Mouse (Mus musculus) limb, embryonic 11.5 days (tissue): ENCODE results near the gene Gm26657. TPM values are rescaled to one million over a fixed set of nuclear protein-coding genes. Genes with fewer than 3 reads are reported as not detected.

ENCODE experiments used
- ATAC-seq: fragments of 200-750 bp; cut with Nextera tagmentation; 2 replicates; pipeline ENCODE4 v1.8.0; 2017; ENCODE audit warnings: low read depth; ENCODE audit not compliant: insufficient number of reproducible peaks, low FRiP score, low TSS enrichment
- DNase-seq: peaks from one replicate; pipeline ENCODE4 v3.0.0-alpha.2; 2015; ENCODE audit warnings: low spot score
- H3K27ac ChIP-seq: fragments of 300-500 bp; sonication (generic); replicated peaks from 2 replicates; pipeline ENCODE4 v1.5.1; 2014; ENCODE audit warnings: low read depth, mild to moderate bottlenecking, low read length
- H3K27me3 ChIP-seq: fragments of 300-500 bp; sonication (generic); 2 replicates; pipeline ENCODE4 v1.6.1; 2014; ENCODE audit warnings: mild to moderate bottlenecking, low read length, mixed read lengths; ENCODE audit not compliant: control insufficient read depth, insufficient read depth
- H3K36me3 ChIP-seq: fragments of 300-500 bp; sonication (generic); 2 replicates; pipeline ENCODE4 v1.6.1; 2014; ENCODE audit warnings: mild to moderate bottlenecking, low read length, moderate library complexity, mixed read lengths; ENCODE audit not compliant: control insufficient read depth, insufficient read depth
- H3K4me1 ChIP-seq: fragments of 300-500 bp; sonication (generic); 2 replicates; pipeline ENCODE4 v1.6.1; 2014; ENCODE audit warnings: low read length, mixed read lengths; ENCODE audit not compliant: control insufficient read depth, insufficient read depth
- H3K4me2 ChIP-seq: fragments of 300-500 bp; sonication (generic); 2 replicates; pipeline ENCODE4 v1.6.1; 2014; ENCODE audit warnings: low read depth, mild to moderate bottlenecking, moderate library complexity; ENCODE audit not compliant: severe bottlenecking
- H3K4me3 ChIP-seq: fragments of 300-500 bp; sonication (generic); 2 replicates; pipeline ENCODE4 v1.5.1; 2014; ENCODE audit warnings: low read depth, low read length
- H3K9ac ChIP-seq: fragments of 300-500 bp; sonication (generic); 2 replicates; pipeline ENCODE4 v1.6.1; 2014; ENCODE audit warnings: mild to moderate bottlenecking, low read length
- H3K9me3 ChIP-seq: fragments of 300-500 bp; sonication (generic); 2 replicates; pipeline ENCODE4 v1.6.1; 2016; ENCODE audit warnings: low read length; ENCODE audit not compliant: control insufficient read depth
- WGBS: fragments of 180-500 bp; shearing (Covaris S2); extraction: QIAGEN DNeasy Blood & Tissue Kit; methylation state at CpG from one replicate; pipeline ENCODE4 v1.1.7; 2014; 5-methylcytosine and 5-hydroxymethylcytosine counted together
- polyA plus RNA-seq: library from polyadenylated mRNA; unstranded; fragments of >200 nt; fragmentation: Nextera tagmentation; extraction: Ambion mirVana; gene quantifications from 2 replicates; pipeline ENCODE4 v1.2.1, GENCODE M21; 2014

Gene Gm26657
- polyA plus RNA-seq, 1 experiment from 2014 or later = not detected

DNA sequence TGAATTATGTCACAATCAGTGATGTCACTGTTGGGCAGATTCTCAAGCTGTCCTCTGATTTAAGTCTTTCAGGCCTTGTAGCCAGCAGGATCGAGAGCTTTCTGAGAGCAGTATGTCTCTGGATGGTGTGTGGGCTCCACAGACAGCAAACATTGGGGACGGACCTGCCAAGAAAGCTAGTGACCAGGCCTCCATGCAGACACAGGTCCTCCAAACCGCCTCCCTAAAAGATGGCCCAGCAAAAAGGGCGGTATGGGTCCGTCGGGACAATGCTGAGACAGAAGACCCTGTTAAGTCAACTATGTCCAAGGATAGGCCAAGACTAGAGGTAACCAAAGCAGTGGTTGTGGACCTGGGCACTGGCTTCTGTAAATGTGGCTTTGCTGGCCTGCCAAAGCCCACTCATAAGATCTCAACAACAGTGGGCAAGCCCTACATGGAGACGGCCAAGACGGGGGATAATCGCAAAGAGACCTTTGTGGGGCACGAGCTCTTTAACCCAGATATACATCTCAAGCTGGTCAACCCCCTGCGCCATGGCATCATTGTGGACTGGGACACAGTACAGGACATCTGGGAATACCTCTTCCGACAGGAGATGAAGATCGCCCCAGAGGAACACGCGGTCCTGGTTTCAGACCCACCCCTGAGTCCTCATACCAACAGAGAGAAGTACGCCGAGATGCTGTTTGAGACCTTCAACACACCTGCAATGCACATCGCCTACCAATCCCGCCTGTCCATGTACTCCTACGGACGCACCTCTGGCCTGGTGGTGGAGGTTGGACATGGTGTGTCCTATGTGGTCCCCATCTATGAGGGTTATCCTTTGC lies 3.7 kb downstream of the Gm26657 start, which contains the start of gene Actl7a:
Gene Actl7a, plus strand, starts transcription at position 51 of the 833 bp plus-strand sequence.
- H3K4me1 ChIP-seq = no peaks in the 10 kb centered on the region
- H3K4me2 ChIP-seq = no peak within 1 kb of the TSS
- no peaks in the 10 kb centered on the region for H3K9me3 ChIP-seq
- no peak within 1 kb of the TSS for H3K9ac ChIP-seq
- no peak within 1 kb of the TSS for H3K27ac ChIP-seq
- H3K4me3 ChIP-seq = no peak within 1 kb of the TSS
- DNase-seq (no peak), ATAC-seq (no peak)
- H3K36me3 ChIP-seq = peaks cover 4% of the 10 kb centered on the region; the same call in 1 of the 2 replicates
- no peaks in the 10 kb centered on the region for H3K27me3 ChIP-seq
- WGBS = 97% methylated on average over 21 of the region's 21 CpGs

DNA sequence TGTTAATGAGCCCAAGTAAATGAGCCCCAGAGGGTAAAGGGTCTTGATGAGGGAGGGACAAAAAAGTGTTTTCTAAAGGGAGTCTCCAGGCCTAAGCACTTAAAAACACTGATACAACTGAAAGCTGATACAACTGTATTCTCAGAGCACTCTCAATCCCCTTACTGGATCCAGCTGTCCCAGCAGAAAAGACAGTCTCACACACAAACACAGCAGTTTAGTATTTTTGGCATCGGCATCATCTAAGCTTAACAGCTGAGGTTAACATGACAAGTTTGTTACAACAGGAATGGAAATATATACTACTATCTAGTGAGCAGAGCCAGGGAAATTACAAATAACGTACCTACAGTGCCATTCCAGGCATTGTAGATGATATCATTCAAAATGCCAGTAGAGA lies 6.5 kb downstream of the Gm26657 start:
- H3K27ac ChIP-seq = no peak overlapping the region
- H3K9me3 ChIP-seq = no peaks in the 10 kb centered on the region
- no peaks in the 10 kb centered on the region for H3K27me3 ChIP-seq
- no peak for DNase-seq
- ATAC-seq = no peak
- H3K4me3 ChIP-seq = no peak overlapping the region
- H3K4me2 ChIP-seq = no peak overlapping the region
- H3K4me1 ChIP-seq = no peaks in the 10 kb centered on the region
- H3K9ac ChIP-seq = no peak overlapping the region
- H3K36me3 ChIP-seq = peaks cover 13% of the 10 kb centered on the region
- WGBS = 95% methylated on average over 2 of the region's 2 CpGs

GRCm38 (mm10) chr4:56747456-56747855 lies 7.6 kb downstream of the Gm26657 start:
- Histone ChIP-seq H3K36me3 (peaks cover 14% of the 10 kb centered on the region), H3K4me2 (no peak overlapping the region), H3K27me3 (no peaks in the 10 kb centered on the region), H3K4me1 (no peaks in the 10 kb centered on the region), H3K9ac (no peak overlapping the region), H3K27ac (no peak overlapping the region), H3K9me3 (no peaks in the 10 kb centered on the region), H3K4me3 (no peak overlapping the region)
- DNase-seq = no peak
- 97% methylated on average over 9 of the region's 9 CpGs for WGBS
- ATAC-seq = no peak

GRCm38 (mm10) chr4:56756021-56756420 lies 16.2 kb downstream of the Gm26657 start:
- H3K27ac ChIP-seq = no peak overlapping the region
- H3K4me2 ChIP-seq = no peak overlapping the region
- no peak overlapping the region for H3K4me3 ChIP-seq
- no peak overlapping the region for H3K9ac ChIP-seq
- H3K36me3 ChIP-seq = peaks cover 27% of the 10 kb centered on the region
- 96% methylated on average over 5 of the region's 5 CpGs for WGBS
- no peaks in the 10 kb centered on the region for H3K27me3 ChIP-seq
- no peaks in the 10 kb centered on the region for H3K4me1 ChIP-seq
- H3K9me3 ChIP-seq = no peaks in the 10 kb centered on the region
- DNase-seq (no peak), ATAC-seq (no peak)

DNA sequence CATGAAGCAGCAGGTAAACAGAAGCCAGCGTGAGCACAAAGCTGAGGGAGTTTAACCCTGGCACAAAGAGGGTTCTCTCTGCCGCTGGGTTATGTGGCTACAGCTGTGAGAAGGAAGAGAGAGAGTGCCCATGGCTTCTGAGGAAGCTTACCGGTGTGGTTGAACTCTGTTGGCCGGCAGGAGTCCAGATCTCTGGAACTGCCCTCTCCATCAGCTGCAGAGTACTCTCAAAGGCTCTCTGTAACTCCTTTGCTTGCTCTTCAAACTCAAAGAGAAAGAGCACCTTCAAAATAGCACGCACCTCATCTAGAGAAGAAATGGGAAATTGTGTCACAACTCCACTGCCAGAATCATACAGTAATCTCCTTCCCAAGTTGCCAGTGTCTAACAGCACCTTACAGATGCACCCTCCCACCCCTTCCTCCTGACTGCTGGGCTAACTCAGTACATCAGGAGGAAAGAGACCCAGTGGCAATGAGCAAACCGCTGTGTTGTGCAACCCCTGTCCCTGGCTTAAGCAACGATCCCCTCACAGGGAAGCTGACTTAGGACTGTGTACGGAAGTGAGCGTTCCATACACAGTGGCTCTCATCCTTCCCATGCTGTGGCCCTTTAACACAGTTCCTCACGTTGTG lies 17.2 kb downstream of the Gm26657 start:
- H3K4me1 ChIP-seq = no peaks in the 10 kb centered on the region
- no peak overlapping the region for H3K4me2 ChIP-seq
- no peak for ATAC-seq
- no peaks in the 10 kb centered on the region for H3K9me3 ChIP-seq
- H3K27me3 ChIP-seq = no peaks in the 10 kb centered on the region
- no peak for DNase-seq
- peaks cover 27% of the 10 kb centered on the region for H3K36me3 ChIP-seq
- no peak overlapping the region for H3K9ac ChIP-seq
- H3K27ac ChIP-seq = no peak overlapping the region
- 94% methylated on average over 10 of the region's 10 CpGs for whole genome bisulfite sequencing
- no peak overlapping the region for H3K4me3 ChIP-seq

- Histone ChIP-seq H3K9me3 (no peaks in the 10 kb centered on the region), H3K4me3 (no peak overlapping the region), H3K27ac (no peak overlapping the region), H3K9ac (no peak overlapping the region), H3K36me3 (peaks cover 30% of the 10 kb centered on the region), H3K4me1 (no peaks in the 10 kb centered on the region), H3K4me2 (no peak overlapping the region), H3K27me3 (no peaks in the 10 kb centered on the region)
- ATAC-seq (no peak), DNase-seq (no peak)
- 97% methylated on average over 1 of the region's 1 CpGs for WGBS
Measured at GRCm38 (mm10) chr4:56757693-56758092, 17.8 kb downstream of the Gm26657 start.

- no peak overlapping the region for H3K9ac ChIP-seq
- no peaks in the 10 kb centered on the region for H3K27me3 ChIP-seq
- no peak overlapping the region for H3K4me2 ChIP-seq
- WGBS = 72% methylated on average over 5 of the region's 5 CpGs
- no peaks in the 10 kb centered on the region for H3K4me1 ChIP-seq
- H3K36me3 ChIP-seq = peaks cover 17% of the 10 kb centered on the region
- DNase-seq (no peak), ATAC-seq (no peak)
- H3K27ac ChIP-seq = no peak overlapping the region
- H3K9me3 ChIP-seq = no peaks in the 10 kb centered on the region
- no peak overlapping the region for H3K4me3 ChIP-seq
Measured at GRCm38 (mm10) chr4:56767861-56768284, 28.0 kb downstream of the Gm26657 start.

- H3K27ac ChIP-seq = no peak overlapping the region
- H3K9ac ChIP-seq = no peak overlapping the region
- ATAC-seq (no peak), DNase-seq (no peak)
- H3K27me3 ChIP-seq = no peaks in the 10 kb centered on the region
- no peak overlapping the region for H3K4me3 ChIP-seq
- H3K9me3 ChIP-seq = no peaks in the 10 kb centered on the region
- WGBS = 92% methylated on average over 7 of the region's 7 CpGs
- peaks cover 17% of the 10 kb centered on the region for H3K36me3 ChIP-seq
- no peak overlapping the region for H3K4me2 ChIP-seq
- no peaks in the 10 kb centered on the region for H3K4me1 ChIP-seq
Measured at GRCm38 (mm10) chr4:56768913-56769312, 29.0 kb downstream of the Gm26657 start.
